12 mouse cellular contexts compared by ENCODE assay signal in the genomic region with DNA sequence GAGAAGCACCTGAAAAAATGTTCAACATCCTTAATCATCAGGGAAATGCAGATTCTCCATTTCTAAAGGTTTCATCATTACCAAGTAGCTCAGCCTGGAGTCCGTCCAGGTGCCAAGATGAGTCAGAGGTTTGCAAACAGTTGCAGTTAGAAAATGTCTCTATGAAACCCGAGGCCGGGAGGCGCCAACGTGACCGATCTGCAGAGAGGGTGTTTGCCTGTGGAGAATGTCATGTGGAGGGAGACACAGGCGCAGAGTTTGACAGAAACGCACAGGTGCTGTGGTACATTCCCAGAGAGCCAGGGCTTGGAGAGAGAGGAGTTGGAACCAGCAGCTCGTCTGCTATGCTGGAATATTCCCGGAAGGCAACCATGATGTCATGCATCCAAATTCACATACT. TPM values are rescaled to one million over a fixed set of nuclear protein-coding genes. Genes with fewer than 3 reads are reported as not detected.
DNase-seq lines count a peak whose midpoint lies in the region; ATAC-seq and TF ChIP-seq lines count a peak whose summit lies in the region.
"Had no signal": no experiment of that assay in that cellular context is flagged by ENCODE, and none has a peak within 500 bp of the region (broad histone marks: within the 10 kb centered on the region; RNA-seq: fewer than 3 reads in every experiment).

No protein-coding gene starts in this region.

- DNase-seq in layer of hippocampus, adult 2 months (ENCODE audit: low spot score in 2 of 2) = peak; percentile 20 to 32
- no peak for DNase-seq in layer of hippocampus, postnatal 14 days (ENCODE audit: low spot score in 2 of 2)
- peak; percentile 33 for DNase-seq in Muller cell, postnatal 12 days (ENCODE audit: inconsistent ontology term)
- peak; percentile 89 for DNase-seq in gastrocnemius, adult 2 months
- peak; percentile 20 for DNase-seq in right cerebral cortex, postnatal 14 days
- no peak for DNase-seq in cerebellum, postnatal 14 days
- no peak for DNase-seq in midbrain, embryonic 10.5 days (ENCODE audit: low spot score)
- DNase-seq: forebrain, postnatal 0 days; heart, postnatal 36 days; kidney, postnatal 10 days had no signal

- H3K4me1 ChIP-seq in midbrain, embryonic 10.5 days = peaks cover 16% of the 10 kb centered on the region

- H3K9me3 ChIP-seq in midbrain, embryonic 10.5 days (replicated peaks) = no peaks in the 10 kb centered on the region

- H3K36me3 ChIP-seq in midbrain, embryonic 10.5 days = no peaks in the 10 kb centered on the region

- 80% methylated on average over 10 of the region's 10 CpGs for WGBS in midbrain, embryonic 10.5 days

- peaks cover 24% of the 10 kb centered on the region for H3K27me3 ChIP-seq in midbrain, embryonic 10.5 days (ENCODE audit: low read depth, poor library complexity, severe bottlenecking)

- no peak for ATAC-seq in erythroblast, adult 5-6 weeks (replicated peaks; ENCODE audit: low FRiP score, poor library complexity, severe bottlenecking)
- ATAC-seq: forebrain, postnatal 0 days had no signal

- H3K27ac ChIP-seq in layer of hippocampus, adult 2 months = no peak overlapping the region
- H3K27ac ChIP-seq in gastrocnemius, adult 2 months = peak overlapping the region; percentile 92
- H3K27ac ChIP-seq in midbrain, embryonic 10.5 days (replicated peaks) = no peak overlapping the region
- H3K27ac ChIP-seq: liver, embryonic 14.5 days had no signal

- intact Hi-C loops in gastrocnemius, adult 2 months (cut with DNase I) = loop anchor here (2.0 kb wide), 1 partner anchor 94 kb away; no protein-coding TSS in a partner anchor

- H3K4me3 ChIP-seq in layer of hippocampus, adult 2 months = no peak overlapping the region
- H3K4me3 ChIP-seq in gastrocnemius, adult 2 months = peak overlapping the region; percentile 22
- H3K4me3 ChIP-seq in midbrain, embryonic 10.5 days = no peak overlapping the region

- TF ChIP-seq CTCF in layer of hippocampus, adult 2 months (conservative IDR thresholded peaks at IDR 0.05) = no peak
- no peak for TF ChIP-seq CTCF in gastrocnemius, adult 2 months (IDR thresholded peaks at IDR 0.05)

RNA-seq across cellular contexts. Expression of gene Stbd1, which starts 3.8 kb away (rescaled TPM):
- total RNA-seq in layer of hippocampus, adult 2 months (2021) = 1 to 10 TPM; 2.0 to 3.2 TPM
- 1 to 10 TPM in 1 of 2 experiments, under 1 TPM in 1; 0.88 to 1.4 TPM for total RNA-seq in layer of hippocampus, postnatal 14 days (2021)
- 10 to 100 TPM; 37.8 to 52.6 TPM for total RNA-seq in gastrocnemius, adult 2 months (2021)
- total RNA-seq in erythroblast, adult 5-6 weeks (2015; ENCODE audit: low replicate concordance) = not detected in 2 replicates
- total RNA-seq in erythroblast, adult 5-6 weeks (2017; ENCODE audit: low replicate concordance) = 2.0 TPM in 1 of 2 replicates, not detected in the other
- 6.7 and 7.5 TPM in 2 replicates for polyA plus RNA-seq in midbrain, embryonic 10.5 days (2016; fragmentation: Nextera tagmentation; extraction: Ambion mirVana)

RNA-seq across cellular contexts. Expression of gene Fam47e, which starts 44.2 kb away (rescaled TPM):
- total RNA-seq in layer of hippocampus, adult 2 months (2021) = under 1 TPM in 1 of 2 experiments, not detected in 1; 0.51 TPM
- 1 to 10 TPM in 1 of 2 experiments, not detected in 1; 1.8 TPM for total RNA-seq in layer of hippocampus, postnatal 14 days (2021)
- total RNA-seq in gastrocnemius, adult 2 months (2021) = not detected
- total RNA-seq in erythroblast, adult 5-6 weeks (2015; ENCODE audit: low replicate concordance) = not detected in 2 replicates
- not detected in 2 replicates for total RNA-seq in erythroblast, adult 5-6 weeks (2017; ENCODE audit: low replicate concordance)
- not detected in 2 replicates for polyA plus RNA-seq in midbrain, embryonic 10.5 days (2016; fragmentation: Nextera tagmentation; extraction: Ambion mirVana)
- total RNA-seq: heart, postnatal 36 days had no signal

Comparison
In these comparisons a context has a peak if more than half of its experiments do, and no peak if none do; other contexts are left out.
1. DNase-seq: peak in layer of hippocampus, adult 2 months (2 of 2), Muller cell, postnatal 12 days (single experiment), gastrocnemius, adult 2 months (single experiment) and right cerebral cortex, postnatal 14 days (single experiment); none in layer of hippocampus, postnatal 14 days (0 of 2), cerebellum, postnatal 14 days (0 of 2) and midbrain, embryonic 10.5 days (single experiment).
2. RNA of gene Stbd1, which starts 3.8 kb away (total RNA-seq): 37.8 to 52.6 TPM in gastrocnemius, adult 2 months; 2.0 to 3.2 TPM in layer of hippocampus, adult 2 months, 2.0 TPM in erythroblast, adult 5-6 weeks and 0.88 to 1.4 TPM in layer of hippocampus, postnatal 14 days; every median in the first group is over 4 times any median in the second.